Mouse (Mus musculus) neural tube, embryonic 11.5 days (tissue): ENCODE data around the gene Rxfp2. TPM values are rescaled to one million over a fixed set of nuclear protein-coding genes. Genes with fewer than 3 reads are reported as not detected.

Experiments
- ATAC-seq: fragments of 200-750 bp; cut with Nextera tagmentation; 2 replicates; pipeline ENCODE4 v1.8.0; 2017; ENCODE audit warnings: moderate number of reproducible peaks, mild to moderate bottlenecking, moderate TSS enrichment, moderate library complexity; ENCODE audit not compliant: insufficient read depth, low FRiP score, low TSS enrichment
- DNase-seq: peaks from one replicate; pipeline ENCODE4 v3.0.0-alpha.2; 2015; ENCODE audit warnings: low spot score
- H3K27ac ChIP-seq: fragments of 300-500 bp; sonication (generic); 2 replicates; pipeline ENCODE4 v1.5.1; 2014; ENCODE audit warnings: low read depth, mild to moderate bottlenecking, low read length
- H3K27me3 ChIP-seq: fragments of 300-500 bp; sonication (generic); 2 replicates; pipeline ENCODE4 v1.6.1; 2014; ENCODE audit warnings: mild to moderate bottlenecking, low read length, mixed read lengths; ENCODE audit not compliant: control insufficient read depth, insufficient read depth
- H3K36me3 ChIP-seq: fragments of 300-500 bp; sonication (generic); 2 replicates; pipeline ENCODE4 v1.6.1; 2014; ENCODE audit warnings: mild to moderate bottlenecking, low read length, moderate library complexity, mixed read lengths; ENCODE audit not compliant: control insufficient read depth, insufficient read depth
- H3K4me1 ChIP-seq: fragments of 300-500 bp; sonication (generic); 2 replicates; pipeline ENCODE4 v1.6.1; 2014; ENCODE audit warnings: low read length, mixed read lengths; ENCODE audit not compliant: control insufficient read depth, insufficient read depth
- H3K4me2 ChIP-seq: fragments of 300-500 bp; sonication (generic); 2 replicates; pipeline ENCODE4 v1.6.1; 2014; ENCODE audit warnings: low read depth, mild to moderate bottlenecking, moderate library complexity
- H3K4me3 ChIP-seq: fragments of 300-500 bp; sonication (generic); 2 replicates; pipeline ENCODE4 v1.5.1; 2014; ENCODE audit warnings: low read depth, low read length
- H3K9ac ChIP-seq: fragments of 300-500 bp; sonication (generic); 2 replicates; pipeline ENCODE4 v1.6.1; 2014; ENCODE audit warnings: mild to moderate bottlenecking, low read length
- H3K9me3 ChIP-seq: fragments of 300-500 bp; sonication (generic); 2 replicates; pipeline ENCODE4 v1.6.1; 2016; ENCODE audit warnings: low read length; ENCODE audit not compliant: control insufficient read depth
- WGBS: fragments of 180-500 bp; shearing (Covaris S2); extraction: QIAGEN DNeasy Blood & Tissue Kit; methylation state at CpG from one replicate; pipeline ENCODE4 v1.1.7; 2014; 5-methylcytosine and 5-hydroxymethylcytosine counted together
- polyA plus RNA-seq: library from polyadenylated mRNA; unstranded; fragments of >200 nt; fragmentation: Nextera tagmentation; extraction: Ambion mirVana; gene quantifications from 2 replicates; pipeline ENCODE4 v1.2.1, GENCODE M21; 2014

Rxfp2 gene
- polyA plus RNA-seq, 1 experiment from 2014 or later: 1.2 TPM

DNA sequence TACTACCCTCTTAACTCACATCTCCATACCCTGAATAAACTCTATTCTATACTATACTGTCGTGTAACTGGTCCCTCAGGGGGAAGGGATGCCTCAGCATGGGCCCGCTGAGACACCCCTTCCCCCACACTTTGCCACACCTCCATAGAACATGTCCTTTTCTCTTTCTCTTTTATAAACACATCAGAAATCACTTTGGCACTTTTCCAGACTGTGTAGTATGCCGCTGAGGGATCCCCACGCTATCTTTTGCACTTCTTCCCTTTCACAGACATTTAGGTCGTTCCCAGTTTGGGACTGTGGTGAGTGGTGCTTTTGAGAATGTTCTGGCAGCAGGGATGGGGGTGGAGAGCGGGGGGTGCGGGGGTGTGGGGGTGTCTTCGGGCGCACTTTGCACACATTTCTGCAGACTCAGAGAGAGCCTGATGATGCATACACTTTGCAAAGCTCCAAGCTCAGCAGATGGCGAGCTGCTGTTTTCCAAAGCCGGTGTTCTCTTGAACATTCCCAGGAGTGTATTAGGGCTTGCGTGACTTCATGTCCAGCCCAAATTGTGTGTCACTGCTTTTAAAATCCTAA lies 8.1 kb downstream of the Rxfp2 start:
- Histone ChIP-seq H3K36me3 (no peaks in the 10 kb centered on the region), H3K9ac (no peak overlapping the region), H3K4me3 (no peak overlapping the region), H3K27me3 (no peaks in the 10 kb centered on the region), H3K4me1 (no peaks in the 10 kb centered on the region), H3K4me2 (no peak overlapping the region), H3K9me3 (no peaks in the 10 kb centered on the region), H3K27ac (no peak overlapping the region)
- WGBS: 85% methylated on average over 12 of the region's 12 CpGs
- DNase-seq: no peak
- ATAC-seq: no peak

DNA sequence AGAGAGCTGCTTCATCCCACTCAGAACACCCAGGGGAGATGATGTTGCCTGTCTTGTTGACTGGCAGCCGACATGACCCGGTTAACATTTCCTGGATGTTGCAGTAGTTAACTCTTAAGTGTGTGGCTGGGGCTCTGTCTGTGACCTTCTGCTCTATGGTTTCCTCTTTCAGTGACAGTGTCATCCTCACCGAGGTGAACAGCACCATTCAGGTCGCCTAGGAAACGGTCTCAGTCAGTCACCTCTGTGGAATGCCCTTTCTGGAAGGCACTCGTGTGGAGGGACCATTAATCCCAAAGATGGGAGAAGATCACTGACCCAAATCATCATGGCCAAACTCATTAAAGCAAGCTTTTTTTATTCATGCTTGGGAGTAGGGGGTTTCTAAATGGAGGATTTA lies 12.7 kb downstream of the Rxfp2 start:
- ATAC-seq (no peak), DNase-seq (no peak)
- 35% methylated on average over 6 of the region's 6 CpGs for WGBS

DNA sequence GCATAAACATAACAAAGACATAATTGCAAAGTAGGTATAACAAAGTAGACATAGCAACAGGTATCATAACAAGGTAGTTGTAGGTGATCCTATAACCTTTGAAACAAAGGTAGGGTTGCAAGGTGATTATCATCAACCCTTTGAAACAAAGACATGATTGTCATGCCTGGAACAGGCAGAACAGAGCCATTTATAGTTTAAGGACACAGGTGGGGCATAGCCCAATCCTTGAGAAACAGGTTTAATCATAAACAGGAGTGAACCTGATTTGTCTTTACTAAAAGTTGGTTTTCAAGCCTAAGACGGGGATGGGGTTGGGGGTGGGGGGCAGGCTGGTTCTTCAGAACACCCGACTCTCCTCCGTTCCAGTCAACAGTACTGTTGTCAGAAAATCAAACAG lies 13.2 kb downstream of the Rxfp2 start:
- DNase-seq: no peak

More for the DNA sequence above, 12.7 kb downstream of the Rxfp2 start:
- Histone ChIP-seq H3K9ac (no peak overlapping the region), H3K27me3 (no peaks in the 10 kb centered on the region), H3K4me3 (no peak overlapping the region), H3K4me2 (no peak overlapping the region), H3K27ac (no peak overlapping the region), H3K4me1 (no peaks in the 10 kb centered on the region), H3K36me3 (no peaks in the 10 kb centered on the region), H3K9me3 (no peaks in the 10 kb centered on the region)

DNA sequence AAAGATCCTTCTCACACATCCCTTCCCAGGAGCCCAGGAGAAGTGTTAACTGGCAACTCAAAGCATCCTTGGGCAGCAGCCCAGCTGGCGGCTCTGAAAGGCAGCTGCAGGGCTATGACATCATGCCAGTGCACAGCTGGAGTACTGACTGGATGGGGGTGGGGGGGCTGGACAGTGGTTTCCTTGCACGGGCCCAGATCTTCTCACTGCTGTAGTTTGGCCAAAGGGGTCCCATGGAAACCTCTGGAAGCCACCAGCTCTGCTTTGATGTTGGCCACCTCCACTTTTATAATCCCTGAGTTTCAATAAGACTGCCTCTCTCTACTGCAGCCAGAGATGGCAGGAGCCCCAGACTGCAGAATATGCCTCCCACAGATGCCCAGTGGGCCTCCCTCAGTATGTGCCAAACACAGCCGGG lies 13.6 kb downstream of the Rxfp2 start:
- WGBS: 59% methylated on average over 3 of the region's 3 CpGs
- no peak for DNase-seq
- no peak for ATAC-seq

More for the DNA sequence above, 13.2 kb downstream of the Rxfp2 start:
- Histone ChIP-seq H3K36me3 (no peaks in the 10 kb centered on the region), H3K27me3 (no peaks in the 10 kb centered on the region), H3K27ac (no peak overlapping the region), H3K4me2 (no peak overlapping the region), H3K9ac (no peak overlapping the region), H3K9me3 (no peaks in the 10 kb centered on the region), H3K4me3 (no peak overlapping the region), H3K4me1 (no peaks in the 10 kb centered on the region)
- no peak for ATAC-seq
- 74% methylated on average over 3 of the region's 3 CpGs for WGBS

DNA sequence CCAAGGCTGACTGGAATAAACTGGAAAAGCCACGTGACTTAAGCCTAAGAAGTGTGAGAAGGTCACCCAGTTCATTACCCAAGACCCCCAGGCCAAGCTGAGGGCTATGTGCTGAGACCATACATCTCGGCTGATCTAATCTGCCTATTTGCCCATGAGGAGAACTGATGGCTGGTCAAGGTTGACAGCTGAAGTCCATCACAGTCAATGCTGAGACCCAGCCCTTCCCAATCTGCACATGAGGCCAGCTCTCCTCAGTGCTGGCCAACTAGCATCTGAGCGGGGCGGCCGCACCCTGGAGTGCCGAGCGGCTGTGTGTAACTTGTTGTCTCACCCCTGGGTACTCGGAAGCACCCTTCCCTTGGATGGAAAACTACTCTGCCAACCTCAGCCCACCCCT lies 17.8 kb downstream of the Rxfp2 start:
- DNase-seq: no peak
- no peaks in the 10 kb centered on the region for H3K27me3 ChIP-seq
- H3K9me3 ChIP-seq: no peaks in the 10 kb centered on the region
- no peak overlapping the region for H3K27ac ChIP-seq
- WGBS: 88% methylated on average over 8 of the region's 8 CpGs
- ATAC-seq: no peak
- no peak overlapping the region for H3K4me2 ChIP-seq
- no peak overlapping the region for H3K4me3 ChIP-seq
- no peak overlapping the region for H3K9ac ChIP-seq
- H3K4me1 ChIP-seq: no peaks in the 10 kb centered on the region
- no peaks in the 10 kb centered on the region for H3K36me3 ChIP-seq

More for the DNA sequence above, 13.6 kb downstream of the Rxfp2 start:
- Histone ChIP-seq H3K27me3 (no peaks in the 10 kb centered on the region), H3K4me2 (no peak overlapping the region), H3K27ac (no peak overlapping the region), H3K4me3 (no peak overlapping the region), H3K36me3 (no peaks in the 10 kb centered on the region), H3K9ac (no peak overlapping the region), H3K9me3 (no peaks in the 10 kb centered on the region), H3K4me1 (no peaks in the 10 kb centered on the region)

DNA sequence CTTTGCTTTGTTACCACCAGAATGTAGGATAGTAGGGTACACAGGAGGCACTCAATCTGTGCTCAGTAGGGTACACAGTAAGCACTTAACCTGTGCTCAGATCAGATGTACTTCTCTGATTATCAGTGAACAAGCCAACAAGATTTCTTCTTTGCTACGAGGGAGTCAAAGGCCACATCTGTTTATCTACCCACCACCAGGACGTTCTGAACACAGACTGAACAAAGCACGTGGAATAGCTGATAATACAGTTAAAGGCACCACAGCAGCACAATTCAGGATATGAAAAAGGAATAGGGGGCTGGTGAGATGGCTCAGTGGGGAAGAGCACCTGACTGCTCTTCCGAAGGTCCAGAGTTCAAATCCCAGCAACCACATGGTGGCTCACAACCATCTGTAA lies 18.4 kb downstream of the Rxfp2 start:
- Histone ChIP-seq H3K9ac (no peak overlapping the region), H3K36me3 (no peaks in the 10 kb centered on the region), H3K4me2 (no peak overlapping the region), H3K4me3 (no peak overlapping the region), H3K4me1 (no peaks in the 10 kb centered on the region), H3K9me3 (no peaks in the 10 kb centered on the region), H3K27me3 (no peaks in the 10 kb centered on the region), H3K27ac (no peak overlapping the region)
- no peak for ATAC-seq
- DNase-seq: no peak
- 76% methylated on average over 4 of the region's 4 CpGs for WGBS

DNA sequence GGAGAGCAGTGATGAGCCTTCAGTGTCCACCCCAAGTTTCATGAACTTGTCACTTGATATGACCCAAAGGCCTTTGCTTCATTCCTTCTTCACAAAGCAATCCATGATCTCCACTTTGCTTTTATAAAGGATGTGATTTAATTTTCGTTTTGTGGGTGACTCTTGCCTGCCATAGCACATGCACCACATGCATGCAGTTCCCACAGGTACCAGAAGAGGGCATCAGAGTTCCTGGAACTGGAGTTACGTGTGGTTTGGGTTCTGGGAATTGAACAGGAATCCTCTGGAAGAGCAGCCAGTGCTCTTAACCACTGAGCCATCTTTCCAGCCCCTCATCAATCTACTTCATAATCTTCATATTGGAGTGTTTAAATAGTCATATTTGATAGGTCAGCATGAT lies 26.1 kb downstream of the Rxfp2 start:
- 74% methylated on average over 2 of the region's 2 CpGs for WGBS
- no peak for DNase-seq
- H3K9ac ChIP-seq: no peak overlapping the region

DNA sequence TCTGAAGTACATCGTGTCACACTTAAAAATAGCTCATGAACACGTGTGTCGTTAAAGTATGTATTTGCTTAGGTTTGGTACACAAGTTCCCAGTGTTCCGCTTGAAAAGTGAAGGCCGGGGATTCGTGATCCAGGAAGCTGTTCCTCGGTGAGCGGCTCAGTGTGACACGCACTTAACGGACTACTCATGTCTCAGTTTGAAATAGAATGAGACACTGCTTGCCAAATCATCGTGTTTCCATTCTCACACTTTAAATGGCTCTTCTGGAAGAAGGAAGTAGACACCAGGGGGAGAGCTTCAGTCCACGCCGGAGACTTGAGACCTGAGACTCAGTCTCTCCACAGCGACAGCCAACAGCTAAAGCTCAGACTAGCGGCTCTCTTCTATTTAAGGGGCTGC lies 28.0 kb downstream of the Rxfp2 start:
- no peak overlapping the region for H3K27ac ChIP-seq
- no peaks in the 10 kb centered on the region for H3K36me3 ChIP-seq
- no peaks in the 10 kb centered on the region for H3K9me3 ChIP-seq
- H3K4me3 ChIP-seq: no peak overlapping the region
- 81% methylated on average over 15 of the region's 15 CpGs for WGBS
- no peaks in the 10 kb centered on the region for H3K27me3 ChIP-seq
- no peaks in the 10 kb centered on the region for H3K4me1 ChIP-seq
- H3K9ac ChIP-seq: no peak overlapping the region
- ATAC-seq (no peak), DNase-seq (no peak)
- H3K4me2 ChIP-seq: no peak overlapping the region

More for the DNA sequence above, 26.1 kb downstream of the Rxfp2 start:
- ATAC-seq: no peak
- H3K27me3 ChIP-seq: no peaks in the 10 kb centered on the region
- H3K36me3 ChIP-seq: no peaks in the 10 kb centered on the region
- no peaks in the 10 kb centered on the region for H3K9me3 ChIP-seq
- no peak overlapping the region for H3K4me2 ChIP-seq
- H3K27ac ChIP-seq: no peak overlapping the region
- no peaks in the 10 kb centered on the region for H3K4me1 ChIP-seq
- no peak overlapping the region for H3K4me3 ChIP-seq

DNA sequence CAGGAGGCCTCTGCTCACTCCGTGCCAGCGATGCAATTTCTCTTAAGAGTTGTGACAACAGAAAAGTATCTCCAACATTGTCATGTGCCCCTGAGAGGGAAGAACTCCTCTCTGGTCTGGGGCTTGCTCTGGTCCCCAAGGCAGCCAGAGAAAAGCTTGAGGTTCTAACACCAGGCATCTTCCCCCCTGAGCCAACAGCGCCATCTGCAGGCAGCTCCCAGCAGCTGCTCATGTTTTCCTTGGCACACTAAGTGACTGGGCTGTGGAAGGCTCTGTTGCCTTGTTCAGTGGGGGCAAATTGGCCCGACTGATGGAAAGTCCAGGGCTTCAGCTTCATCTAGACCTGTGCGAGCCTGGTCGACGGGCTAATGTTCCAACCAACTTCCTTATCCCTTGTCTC lies 31.5 kb downstream of the Rxfp2 start:
- H3K9me3 ChIP-seq: no peaks in the 10 kb centered on the region
- WGBS: 55% methylated on average over 7 of the region's 7 CpGs
- H3K4me3 ChIP-seq: no peak overlapping the region
- DNase-seq (peak; percentile 40), ATAC-seq (no peak)
- H3K27ac ChIP-seq: no peak overlapping the region
- no peaks in the 10 kb centered on the region for H3K36me3 ChIP-seq
- no peaks in the 10 kb centered on the region for H3K4me1 ChIP-seq
- no peaks in the 10 kb centered on the region for H3K27me3 ChIP-seq
- H3K9ac ChIP-seq: no peak overlapping the region
- no peak overlapping the region for H3K4me2 ChIP-seq
